Mouse (Mus musculus): ENCODE results near the gene Pcnx. TPM values are rescaled to one million over a fixed set of nuclear protein-coding genes. Genes with fewer than 3 reads are reported as not detected.

Pcnx gene
- total RNA-seq (2021), result 100 to 1,000 TPM; 108 to 132 TPM
- long read RNA-seq, partial matches to known transcripts, result 4 of 4 reads
- long read RNA-seq, other reads (novel, unspliced or antisense), result 0 of 4 reads

GRCm38 (mm10) chr12:81859351-81860307, at the start of gene Pcnx:
Gene Pcnx (plus strand): TSS chr12:81860023.
- peak; percentile 90 to 92 for DNase-seq (ENCODE audit: low spot score in 2 of 2)

GRCm38 (mm10) chr12:81810417-81810816, 49.4 kb upstream of the Pcnx start:
- no peak for DNase-seq (ENCODE audit: low spot score in 2 of 2)

GRCm38 (mm10) chr12:81814742-81815141, 45.1 kb upstream of the Pcnx start:
- DNase-seq (ENCODE audit: low spot score in 2 of 2), result no peak

GRCm38 (mm10) chr12:81816330-81817125, 43.3 kb upstream of the Pcnx start:
- DNase-seq (ENCODE audit: low spot score in 2 of 2), result no peak

GRCm38 (mm10) chr12:81817126-81817505, 42.7 kb upstream of the Pcnx start:
- no peak for DNase-seq (ENCODE audit: low spot score in 2 of 2)

- DNase-seq (ENCODE audit: low spot score in 2 of 2), result peak in 1 of 2 experiments; percentile 29
Measured at GRCm38 (mm10) chr12:81820700-81821099, 39.1 kb upstream of the Pcnx start.

- no peak for DNase-seq (ENCODE audit: low spot score in 2 of 2)
Measured at GRCm38 (mm10) chr12:81822176-81822575, 37.6 kb upstream of the Pcnx start.

GRCm38 (mm10) chr12:81822778-81823480, 36.9 kb upstream of the Pcnx start:
- DNase-seq (ENCODE audit: low spot score in 2 of 2), result no peak

- no peak for DNase-seq (ENCODE audit: low spot score in 2 of 2)
Measured at GRCm38 (mm10) chr12:81828355-81828754, 31.5 kb upstream of the Pcnx start.

GRCm38 (mm10) chr12:81832039-81832738, 27.6 kb upstream of the Pcnx start:
- no peak for DNase-seq (ENCODE audit: low spot score in 2 of 2)

- no peak for DNase-seq (ENCODE audit: low spot score in 2 of 2)
Measured at GRCm38 (mm10) chr12:81833094-81833493, 26.7 kb upstream of the Pcnx start.

- DNase-seq (ENCODE audit: low spot score in 2 of 2), result no peak
Measured at GRCm38 (mm10) chr12:81836162-81836561, 23.7 kb upstream of the Pcnx start.

- DNase-seq (ENCODE audit: low spot score in 2 of 2), result no peak
Measured at GRCm38 (mm10) chr12:81837463-81837862, 22.4 kb upstream of the Pcnx start.

GRCm38 (mm10) chr12:81839663-81840062, 20.2 kb upstream of the Pcnx start:
- DNase-seq (ENCODE audit: low spot score in 2 of 2), result no peak

- no peak for DNase-seq (ENCODE audit: low spot score in 2 of 2)
Measured at GRCm38 (mm10) chr12:81841046-81841445, 18.8 kb upstream of the Pcnx start.

- DNase-seq (ENCODE audit: low spot score in 2 of 2), result no peak
Measured at GRCm38 (mm10) chr12:81843501-81843900, 16.3 kb upstream of the Pcnx start.

GRCm38 (mm10) chr12:81844572-81844971, 15.3 kb upstream of the Pcnx start:
- no peak for DNase-seq (ENCODE audit: low spot score in 2 of 2)

- DNase-seq (ENCODE audit: low spot score in 2 of 2), result no peak
Measured at GRCm38 (mm10) chr12:81844981-81845380, 14.8 kb upstream of the Pcnx start.

GRCm38 (mm10) chr12:81849629-81850028, 10.2 kb upstream of the Pcnx start:
- DNase-seq (ENCODE audit: low spot score in 2 of 2), result no peak

GRCm38 (mm10) chr12:81852551-81852950, 7.3 kb upstream of the Pcnx start:
- no peak for DNase-seq (ENCODE audit: low spot score in 2 of 2)

GRCm38 (mm10) chr12:81852977-81853376, 6.8 kb upstream of the Pcnx start:
- DNase-seq (ENCODE audit: low spot score in 2 of 2), result no peak

All from layer of hippocampus, postnatal 10 days (tissue).